Mouse (Mus musculus) heart, embryonic 16.5 days (tissue): Measurements from ENCODE around the gene Susd3. TPM values are rescaled to one million over a fixed set of nuclear protein-coding genes. Genes with fewer than 3 reads are reported as not detected.

Experiments
- ATAC-seq: fragments of 200-750 bp; cut with Nextera tagmentation; replicated peaks from 2 replicates; pipeline ENCODE4 v1.8.0; 2017; ENCODE audit warnings: moderate number of reproducible peaks; ENCODE audit not compliant: insufficient read depth, low FRiP score; ENCODE audit errors: extremely low read depth
- H3K27ac ChIP-seq: fragments of 300-500 bp; sonication (generic); 2 replicates; pipeline ENCODE4 v1.5.1; 2014; ENCODE audit warnings: mild to moderate bottlenecking, low read length, control low read depth, moderate library complexity
- H3K27me3 ChIP-seq: fragments of 300-500 bp; sonication (generic); 2 replicates; pipeline ENCODE4 v1.6.1; 2014; ENCODE audit warnings: low read length, mixed read lengths; ENCODE audit not compliant: control insufficient read depth, insufficient read depth
- H3K36me3 ChIP-seq: fragments of 300-500 bp; sonication (generic); 2 replicates; pipeline ENCODE4 v1.6.1; 2014; ENCODE audit not compliant: control insufficient read depth, insufficient read depth
- H3K4me1 ChIP-seq: fragments of 300-500 bp; sonication (generic); 2 replicates; pipeline ENCODE4 v1.6.1; 2014; ENCODE audit warnings: low read length, mixed read lengths; ENCODE audit not compliant: control insufficient read depth, insufficient read depth
- H3K4me2 ChIP-seq: fragments of 300-500 bp; sonication (generic); 2 replicates; pipeline ENCODE4 v1.6.1; 2014; ENCODE audit warnings: low read depth, mild to moderate bottlenecking, control low read depth, low read length
- H3K4me3 ChIP-seq: fragments of 300-500 bp; sonication (generic); 2 replicates; pipeline ENCODE4 v1.5.1; 2014; ENCODE audit warnings: mild to moderate bottlenecking, control low read depth, low read length
- H3K9ac ChIP-seq: fragments of 300-500 bp; sonication (generic); 2 replicates; pipeline ENCODE4 v1.6.1; 2014; ENCODE audit warnings: low read length, control low read depth
- H3K9me3 ChIP-seq: fragments of 300-500 bp; sonication (generic); replicated peaks from 2 replicates; pipeline ENCODE4 v1.6.1; 2016; ENCODE audit warnings: low read length; ENCODE audit not compliant: control insufficient read depth
- WGBS: fragments of 180-500 bp; shearing (Covaris S2); extraction: QIAGEN DNeasy Blood & Tissue Kit; methylation state at CpG from one replicate; pipeline ENCODE4 v1.1.7; 2014; 5-methylcytosine and 5-hydroxymethylcytosine counted together
- polyA plus RNA-seq: library from polyadenylated mRNA; unstranded; fragments of >200 nt; fragmentation: Nextera tagmentation; extraction: Ambion mirVana; gene quantifications from 2 replicates; pipeline ENCODE4 v1.2.1, GENCODE M21; 2015

Susd3 gene
- 1.4 and 1.8 TPM in 2 replicates for polyA plus RNA-seq

DNA sequence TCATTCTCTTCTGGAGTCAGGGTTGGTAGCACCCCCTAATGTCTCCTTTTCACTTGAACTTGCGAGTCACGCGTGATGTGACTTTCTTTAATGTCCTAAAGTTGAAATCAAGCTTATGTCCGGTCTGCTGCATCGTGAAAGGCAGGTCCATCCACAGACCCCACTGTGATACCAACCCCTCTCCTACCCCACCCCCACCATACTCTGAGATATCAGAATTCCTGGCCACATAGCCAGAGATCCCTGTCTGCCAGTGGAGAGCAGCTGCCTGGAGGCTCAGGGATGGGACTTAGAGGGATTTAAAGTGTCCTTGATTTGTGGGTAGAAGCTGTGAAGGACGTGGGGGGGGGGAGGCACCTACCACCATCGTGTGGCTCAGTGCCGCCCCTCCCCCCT lies at the start of gene Susd3:
Gene Susd3, minus strand, starts transcription at position 240 of the 396 bp plus-strand sequence.
- peak within 1 kb of the TSS; percentile 83 for H3K4me2 ChIP-seq
- H3K9me3 ChIP-seq, result no peaks in the 10 kb centered on the region
- H3K9ac ChIP-seq, result peak within 1 kb of the TSS; percentile 56
- H3K4me1 ChIP-seq, result peaks cover 23% of the 10 kb centered on the region
- 10% methylated on average over 8 of the region's 8 CpGs for WGBS
- H3K4me3 ChIP-seq, result peak within 1 kb of the TSS; percentile 55
- no peaks in the 10 kb centered on the region for H3K36me3 ChIP-seq
- no peak within 1 kb of the TSS for H3K27ac ChIP-seq
- ATAC-seq, result no peak
- peaks cover 13% of the 10 kb centered on the region; the same call in 1 of the 2 replicates for H3K27me3 ChIP-seq

DNA sequence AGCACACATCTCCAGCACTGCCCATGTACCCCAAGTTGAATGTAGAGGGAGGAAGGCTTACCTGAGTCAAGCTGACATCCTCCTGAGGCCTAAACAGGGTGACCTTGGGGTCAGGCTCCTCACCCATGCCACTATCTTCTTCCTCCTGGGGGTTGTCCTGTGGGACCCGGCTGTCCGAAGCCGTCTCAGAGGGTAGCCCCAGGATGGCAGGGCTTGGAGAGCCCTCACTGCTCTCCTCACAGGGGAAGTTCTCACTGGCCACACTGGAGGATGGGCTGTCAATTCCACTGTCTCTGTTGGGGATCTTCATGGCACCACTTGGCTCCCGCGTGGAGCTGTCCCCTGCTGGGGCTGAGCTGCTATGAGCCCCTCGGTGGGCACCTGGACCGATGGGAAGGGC lies 47.8 kb upstream of the Susd3 start:
- no peaks in the 10 kb centered on the region for H3K36me3 ChIP-seq
- no peak; the same call in 1 of the 2 replicates for ATAC-seq
- H3K9me3 ChIP-seq, result no peaks in the 10 kb centered on the region; the same call in 1 of the 2 replicates

DNA sequence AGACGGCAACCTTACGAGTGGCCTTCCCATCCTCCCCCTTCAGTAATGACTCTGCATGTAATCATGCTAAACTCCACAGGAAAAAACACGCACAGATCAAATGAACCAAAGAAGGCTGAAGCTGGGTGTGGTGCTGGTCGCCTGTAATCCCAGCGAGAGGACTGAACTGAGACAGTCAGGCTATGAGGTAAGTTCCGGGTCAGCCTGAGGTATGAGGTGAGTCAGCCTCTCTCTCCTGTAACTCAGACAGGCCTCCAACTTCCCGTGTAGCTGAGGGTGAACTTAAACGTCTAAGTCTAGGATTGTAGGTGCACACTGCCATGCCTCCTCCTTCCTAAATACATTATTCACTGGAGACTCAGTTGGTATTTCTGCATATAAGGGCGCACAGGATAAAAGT lies 45.6 kb upstream of the Susd3 start:
- Histone ChIP-seq H3K9me3 (no peaks in the 10 kb centered on the region; the same call in 1 of the 2 replicates), H3K9ac (no peak overlapping the region), H3K36me3 (no peaks in the 10 kb centered on the region), H3K4me2 (no peak overlapping the region), H3K27ac (no peak overlapping the region), H3K4me3 (no peak overlapping the region), H3K27me3 (no peaks in the 10 kb centered on the region), H3K4me1 (no peaks in the 10 kb centered on the region)
- no peak for ATAC-seq
- 71% methylated on average over 9 of the region's 9 CpGs for WGBS

More for the DNA sequence above, 47.8 kb upstream of the Susd3 start:
- Histone ChIP-seq H3K9ac (no peak overlapping the region), H3K4me3 (no peak overlapping the region), H3K4me1 (no peaks in the 10 kb centered on the region), H3K4me2 (no peak overlapping the region), H3K27me3 (no peaks in the 10 kb centered on the region), H3K27ac (no peak overlapping the region)
- 79% methylated on average over 7 of the region's 7 CpGs for WGBS

DNA sequence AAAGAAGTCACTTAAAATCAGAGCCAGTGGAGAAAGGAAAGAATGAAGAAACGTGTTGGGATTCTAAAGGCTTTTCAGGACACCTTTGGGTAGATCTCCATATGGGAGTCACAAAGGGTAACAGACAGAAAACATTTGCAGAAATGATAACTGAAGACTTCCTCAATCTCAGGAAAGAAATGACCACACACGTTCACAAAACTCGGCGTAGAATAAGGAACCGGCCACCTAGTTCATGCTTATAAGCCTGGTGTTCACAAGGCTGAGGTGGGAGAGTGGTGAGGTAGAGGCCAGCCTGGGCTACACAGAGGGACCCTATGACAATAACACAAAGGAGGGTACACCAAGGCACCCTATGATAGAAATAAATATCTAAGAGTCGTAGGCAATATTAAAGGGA lies 43.4 kb upstream of the Susd3 start:
- Histone ChIP-seq H3K9me3 (no peaks in the 10 kb centered on the region; the same call in 1 of the 2 replicates), H3K4me1 (no peaks in the 10 kb centered on the region), H3K36me3 (no peaks in the 10 kb centered on the region), H3K27me3 (no peaks in the 10 kb centered on the region), H3K4me3 (no peak overlapping the region), H3K9ac (no peak overlapping the region), H3K4me2 (no peak overlapping the region), H3K27ac (no peak overlapping the region)
- 84% methylated on average over 6 of the region's 6 CpGs for WGBS
- no peak for ATAC-seq

DNA sequence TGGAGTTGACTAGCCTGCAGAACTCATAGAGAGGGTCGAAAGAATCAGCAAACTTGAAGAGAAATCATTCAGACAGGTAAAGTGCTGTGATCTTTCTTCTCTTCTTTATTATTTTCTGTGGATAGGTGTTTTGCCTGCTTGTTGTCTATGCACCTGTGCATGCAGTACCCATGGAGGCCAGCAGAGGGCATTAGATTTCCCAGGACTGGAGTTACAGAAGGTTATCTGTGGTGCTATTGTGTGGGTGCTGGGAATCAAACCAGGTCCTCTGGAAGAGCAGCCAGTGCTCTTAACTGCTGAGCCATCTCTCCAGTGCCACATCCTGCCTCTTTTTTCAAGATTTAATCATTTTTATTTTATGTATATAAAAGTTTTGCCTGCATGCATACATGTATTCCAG lies 42.9 kb upstream of the Susd3 start:
- H3K27ac ChIP-seq, result no peak overlapping the region
- WGBS, result 56% methylated on average over 1 of the region's 1 CpGs
- H3K4me1 ChIP-seq, result no peaks in the 10 kb centered on the region
- H3K4me3 ChIP-seq, result no peak overlapping the region
- no peaks in the 10 kb centered on the region; the same call in 1 of the 2 replicates for H3K9me3 ChIP-seq
- no peak overlapping the region for H3K4me2 ChIP-seq
- H3K36me3 ChIP-seq, result no peaks in the 10 kb centered on the region
- H3K27me3 ChIP-seq, result no peaks in the 10 kb centered on the region
- no peak for ATAC-seq
- H3K9ac ChIP-seq, result no peak overlapping the region

DNA sequence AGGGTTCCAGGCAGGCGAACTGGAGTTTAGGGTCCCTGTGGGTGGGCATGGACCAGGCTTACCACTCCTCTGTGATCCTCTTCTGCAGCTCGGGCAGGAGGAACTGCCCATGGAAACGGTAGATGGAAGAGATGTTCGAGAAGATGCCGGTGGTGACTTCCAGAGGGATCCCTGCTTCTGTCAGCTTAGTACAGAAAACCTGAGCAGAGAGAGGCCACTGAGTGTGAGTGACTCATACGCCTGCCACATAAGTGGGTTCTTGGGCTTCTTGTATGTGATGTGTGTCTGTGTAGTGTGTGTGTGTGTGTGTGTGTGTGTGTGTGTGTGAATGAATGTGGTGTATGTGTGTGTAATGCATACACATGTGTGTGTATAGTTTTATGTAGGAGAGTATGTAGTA lies 38.7 kb upstream of the Susd3 start:
- WGBS, result 83% methylated on average over 6 of the region's 6 CpGs

DNA sequence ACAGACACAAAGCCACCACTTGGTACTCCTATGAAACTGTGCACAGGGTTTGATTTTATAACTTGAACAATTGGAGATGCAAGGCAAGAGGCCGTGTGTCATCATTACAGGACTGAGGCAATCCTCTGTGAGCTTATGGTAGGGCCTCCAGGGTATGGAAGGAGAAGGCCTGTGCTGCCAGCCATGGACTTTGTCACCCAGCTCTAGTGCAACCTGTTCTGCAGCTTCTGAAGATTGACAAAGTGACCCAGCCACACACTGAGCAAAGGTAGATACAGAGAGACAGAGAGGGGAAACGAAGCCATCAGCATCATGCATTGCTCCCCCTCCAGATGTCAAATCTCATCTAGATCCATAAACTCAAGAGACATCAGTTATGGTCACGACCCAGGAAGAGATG lies 38.2 kb upstream of the Susd3 start:
- no peaks in the 10 kb centered on the region for H3K36me3 ChIP-seq
- no peak overlapping the region for H3K4me2 ChIP-seq
- no peak overlapping the region for H3K27ac ChIP-seq
- no peak overlapping the region for H3K4me3 ChIP-seq
- H3K9ac ChIP-seq, result no peak overlapping the region
- no peaks in the 10 kb centered on the region for H3K27me3 ChIP-seq
- peaks cover 5% of the 10 kb centered on the region; the same call in 1 of the 2 replicates for H3K9me3 ChIP-seq
- 68% methylated on average over 3 of the region's 3 CpGs for WGBS
- ATAC-seq, result no peak
- H3K4me1 ChIP-seq, result no peaks in the 10 kb centered on the region

More for the DNA sequence above, 38.7 kb upstream of the Susd3 start:
- Histone ChIP-seq H3K9ac (no peak overlapping the region), H3K4me3 (no peak overlapping the region), H3K36me3 (no peaks in the 10 kb centered on the region), H3K27ac (no peak overlapping the region), H3K4me1 (no peaks in the 10 kb centered on the region), H3K27me3 (no peaks in the 10 kb centered on the region), H3K4me2 (no peak overlapping the region), H3K9me3 (peaks cover 5% of the 10 kb centered on the region; the same call in 1 of the 2 replicates)
- no peak for ATAC-seq

DNA sequence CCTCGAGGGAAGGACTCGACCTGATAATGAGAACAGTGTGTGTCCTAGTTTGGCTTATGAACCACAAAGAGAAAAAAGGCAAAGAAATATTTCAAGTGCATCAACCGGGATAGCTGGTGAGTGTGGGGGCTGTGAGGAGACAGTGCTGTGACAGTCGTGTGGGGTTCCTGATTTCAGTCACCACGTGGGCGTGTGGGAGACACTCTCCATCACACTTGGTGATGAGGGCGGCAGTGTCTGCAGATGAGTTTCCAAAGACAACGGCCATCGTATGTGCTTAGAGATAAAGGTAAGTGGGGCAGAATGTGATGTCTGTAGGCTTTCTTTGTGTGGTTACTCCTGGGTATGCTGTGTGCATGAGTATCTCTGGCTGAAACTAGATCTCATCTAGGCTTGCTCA lies 35.2 kb upstream of the Susd3 start:
- Histone ChIP-seq H3K4me2 (no peak overlapping the region), H3K36me3 (no peaks in the 10 kb centered on the region), H3K9ac (no peak overlapping the region), H3K4me1 (no peaks in the 10 kb centered on the region), H3K9me3 (peaks cover 5% of the 10 kb centered on the region; the same call in 1 of the 2 replicates), H3K27ac (no peak overlapping the region), H3K27me3 (no peaks in the 10 kb centered on the region), H3K4me3 (no peak overlapping the region)
- 51% methylated on average over 9 of the region's 9 CpGs for WGBS
- no peak for ATAC-seq

DNA sequence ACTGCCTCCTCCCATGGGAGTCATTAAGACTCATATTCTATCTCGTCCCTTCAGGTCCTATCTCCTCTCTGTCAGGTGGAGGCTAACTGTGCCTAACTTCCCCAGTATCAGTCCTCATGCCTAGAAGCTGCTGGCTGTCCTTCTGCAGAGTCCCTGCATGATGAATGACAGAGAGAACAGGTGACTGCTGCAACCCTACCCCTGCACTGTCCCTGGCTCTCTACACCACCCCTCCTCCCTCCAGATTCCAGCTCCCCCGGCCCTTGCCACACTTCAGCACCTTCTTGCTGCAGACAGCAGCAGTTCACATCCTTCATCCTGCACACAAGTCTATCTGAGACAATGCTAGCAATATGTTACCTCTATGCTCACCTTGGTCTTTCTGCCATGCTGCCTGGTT lies 33.7 kb upstream of the Susd3 start:
- ATAC-seq, result no peak

More for the DNA sequence above, 33.7 kb upstream of the Susd3 start:
- Histone ChIP-seq H3K36me3 (no peaks in the 10 kb centered on the region), H3K4me1 (no peaks in the 10 kb centered on the region), H3K4me2 (no peak overlapping the region), H3K9me3 (peaks cover 5% of the 10 kb centered on the region; the same call in 1 of the 2 replicates), H3K27me3 (no peaks in the 10 kb centered on the region), H3K9ac (no peak overlapping the region), H3K4me3 (no peak overlapping the region), H3K27ac (no peak overlapping the region)
- 33% methylated on average over 2 of the region's 2 CpGs for WGBS
